9 mouse cellular contexts compared by ENCODE assay signal in genomic region chr19:21563789-21564460, GRCm38 (mm10).
A peak's percentile ranks its signal among the peaks of the same experiment; 100 is the strongest.
DNase-seq lines count a peak whose midpoint lies in the region; ATAC-seq and TF ChIP-seq lines count a peak whose summit lies in the region.
"Had no signal": no experiment of that assay in that cellular context is flagged by ENCODE, and none has a peak within 500 bp of the region (broad histone marks: within the 10 kb centered on the region; RNA-seq: fewer than 3 reads in every experiment).

No protein-coding gene starts in this region.

- peak overlapping the region; percentile 32; the same call in 1 of the 2 replicates for H3K9ac ChIP-seq in embryonic facial prominence, embryonic 14.5 days (ENCODE audit: low read depth, low read length)
- H3K9ac ChIP-seq in kidney, embryonic 16.5 days (replicated peaks; ENCODE audit: low read length): peak overlapping the region; percentile 51; the same call in 1 of the 2 replicates
- no peak overlapping the region for H3K9ac ChIP-seq in liver, embryonic 13.5 days
- no peak overlapping the region for H3K9ac ChIP-seq in neural tube, embryonic 12.5 days
- no peak overlapping the region for H3K9ac ChIP-seq in stomach, postnatal 0 days (ENCODE audit: low read length)
- H3K9ac ChIP-seq: embryonic facial prominence, embryonic 15.5 days had no signal

- H3K4me3 ChIP-seq in C2C12 (ENCODE audit: insufficient read depth, poor library complexity, severe bottlenecking): no peak overlapping the region
- no peak overlapping the region for H3K4me3 ChIP-seq in embryonic facial prominence, embryonic 14.5 days (ENCODE audit: low read depth, low read length)
- H3K4me3 ChIP-seq in heart, embryonic 10.5 days: peak overlapping the region; percentile 3; the same call in 1 of the 2 replicates
- no peak overlapping the region for H3K4me3 ChIP-seq in kidney, embryonic 16.5 days (ENCODE audit: low read length)
- no peak overlapping the region for H3K4me3 ChIP-seq in liver, embryonic 13.5 days (replicated peaks)
- no peak overlapping the region for H3K4me3 ChIP-seq in neural tube, embryonic 12.5 days
- H3K4me3 ChIP-seq in stomach, postnatal 0 days (ENCODE audit: low read depth, low read length): no peak overlapping the region
- H3K4me3 ChIP-seq: embryonic facial prominence, embryonic 15.5 days had no signal

- TF ChIP-seq EP300 in stomach, postnatal 0 days (optimal IDR thresholded peaks at IDR 0.05): no peak

- H3K27me3 ChIP-seq in C2C12 (ENCODE audit: control insufficient read depth, insufficient read depth, insufficient read length): no peaks in the 10 kb centered on the region
- no peaks in the 10 kb centered on the region for H3K27me3 ChIP-seq in embryonic facial prominence, embryonic 14.5 days (replicated peaks; ENCODE audit: control insufficient read depth, insufficient read depth, low read length)
- no peaks in the 10 kb centered on the region for H3K27me3 ChIP-seq in heart, embryonic 10.5 days (ENCODE audit: insufficient read depth, poor library complexity, severe bottlenecking)
- H3K27me3 ChIP-seq in kidney, embryonic 16.5 days (ENCODE audit: insufficient read depth, low read length): no peaks in the 10 kb centered on the region
- no peaks in the 10 kb centered on the region for H3K27me3 ChIP-seq in liver, embryonic 13.5 days
- no peaks in the 10 kb centered on the region for H3K27me3 ChIP-seq in neural tube, embryonic 12.5 days (replicated peaks)
- no peaks in the 10 kb centered on the region for H3K27me3 ChIP-seq in stomach, postnatal 0 days (ENCODE audit: control insufficient read depth, insufficient read depth, low read length)
- H3K27me3 ChIP-seq: embryonic facial prominence, embryonic 15.5 days had no signal

- H3ac ChIP-seq in C2C12 (ENCODE audit: control insufficient read depth, insufficient read length, low read depth): no peak overlapping the region

- 0 out of 2 replicates have a peak, but pooled peaks cover 2% of the 10 kb centered on the region for H3K4me1 ChIP-seq in embryonic facial prominence, embryonic 14.5 days (ENCODE audit: control insufficient read depth, insufficient read depth, low read length)
- no peaks in the 10 kb centered on the region for H3K4me1 ChIP-seq in heart, embryonic 10.5 days
- no peaks in the 10 kb centered on the region for H3K4me1 ChIP-seq in kidney, embryonic 16.5 days (ENCODE audit: insufficient read depth, low read length)
- H3K4me1 ChIP-seq in liver, embryonic 13.5 days (replicated peaks): peaks cover 17% of the 10 kb centered on the region
- no peaks in the 10 kb centered on the region for H3K4me1 ChIP-seq in neural tube, embryonic 12.5 days
- no peaks in the 10 kb centered on the region for H3K4me1 ChIP-seq in stomach, postnatal 0 days (replicated peaks; ENCODE audit: control insufficient read depth, insufficient read depth)

- no peaks in the 10 kb centered on the region for H3K9me3 ChIP-seq in embryonic facial prominence, embryonic 14.5 days (ENCODE audit: control insufficient read depth, low read length)
- H3K9me3 ChIP-seq in heart, embryonic 10.5 days: no peaks in the 10 kb centered on the region
- H3K9me3 ChIP-seq in kidney, embryonic 16.5 days (ENCODE audit: low read length): no peaks in the 10 kb centered on the region
- H3K9me3 ChIP-seq in liver, embryonic 13.5 days (replicated peaks): no peaks in the 10 kb centered on the region
- no peaks in the 10 kb centered on the region for H3K9me3 ChIP-seq in neural tube, embryonic 12.5 days
- H3K9me3 ChIP-seq in stomach, postnatal 0 days (ENCODE audit: control insufficient read depth, low read length): no peaks in the 10 kb centered on the region
- H3K9me3 ChIP-seq: embryonic facial prominence, embryonic 15.5 days had no signal

- H3K27ac ChIP-seq in embryonic facial prominence, embryonic 14.5 days (replicated peaks; ENCODE audit: low read depth, low read length): no peak overlapping the region
- H3K27ac ChIP-seq in heart, embryonic 10.5 days: no peak overlapping the region
- no peak overlapping the region for H3K27ac ChIP-seq in kidney, embryonic 16.5 days (ENCODE audit: low read length)
- no peak overlapping the region for H3K27ac ChIP-seq in liver, embryonic 13.5 days
- H3K27ac ChIP-seq in neural tube, embryonic 12.5 days: no peak overlapping the region
- no peak overlapping the region for H3K27ac ChIP-seq in stomach, postnatal 0 days (replicated peaks)
- H3K27ac ChIP-seq: embryonic facial prominence, embryonic 15.5 days had no signal

- peak; percentile 63 for TF ChIP-seq CTCF in C2C12 (IDR thresholded peaks at IDR 0.05; ENCODE audit: control insufficient read depth, insufficient read depth, insufficient read length)
- peak; percentile 96 for TF ChIP-seq CTCF in stomach, postnatal 0 days (IDR thresholded peaks at IDR 0.05; ENCODE audit: low read depth)

- peak; percentile 46 to 54 for DNase-seq in adrenal gland, postnatal 4 days (ENCODE audit: low spot score in 2 of 2)
- DNase-seq in embryonic facial prominence, embryonic 14.5 days (ENCODE audit: low spot score): peak; percentile 85
- DNase-seq in heart, embryonic 10.5 days (ENCODE audit: low spot score): no peak
- DNase-seq in liver, embryonic 13.5 days: peak; percentile 32
- peak; percentile 75 for DNase-seq in stomach, postnatal 0 days (ENCODE audit: low spot score)

- no peaks in the 10 kb centered on the region for H3K79me2 ChIP-seq in C2C12 (ENCODE audit: control insufficient read depth, insufficient read depth)

- WGBS in embryonic facial prominence, embryonic 14.5 days: 27% methylated on average over 11 of the region's 11 CpGs
- WGBS in heart, embryonic 10.5 days: 29% methylated on average over 11 of the region's 11 CpGs
- 30% methylated on average over 11 of the region's 11 CpGs for WGBS in kidney, embryonic 16.5 days
- WGBS in liver, embryonic 13.5 days (ENCODE audit: insufficient replicate concordance): 22% methylated on average over 11 of the region's 11 CpGs
- 27% methylated on average over 11 of the region's 11 CpGs for WGBS in neural tube, embryonic 12.5 days
- 20% methylated on average over 11 of the region's 11 CpGs for WGBS in stomach, postnatal 0 days

- H3K4me2 ChIP-seq in embryonic facial prominence, embryonic 14.5 days (ENCODE audit: low read depth, low read length): no peak overlapping the region; the same call in 1 of the 2 replicates
- no peak overlapping the region for H3K4me2 ChIP-seq in kidney, embryonic 16.5 days (replicated peaks; ENCODE audit: low read depth, low read length)
- no peak overlapping the region for H3K4me2 ChIP-seq in liver, embryonic 13.5 days
- no peak overlapping the region for H3K4me2 ChIP-seq in neural tube, embryonic 12.5 days (replicated peaks)
- no peak overlapping the region for H3K4me2 ChIP-seq in stomach, postnatal 0 days (replicated peaks; ENCODE audit: low read depth)
- H3K4me2 ChIP-seq: embryonic facial prominence, embryonic 15.5 days had no signal

- ATAC-seq in embryonic facial prominence, embryonic 14.5 days (ENCODE audit: low read depth): peak; percentile 84
- peak; percentile 65; the same call in 1 of the 2 replicates for ATAC-seq in kidney, embryonic 16.5 days (ENCODE audit: low FRiP score, low TSS enrichment)
- ATAC-seq in liver, embryonic 13.5 days (ENCODE audit: low read depth): no peak
- ATAC-seq in neural tube, embryonic 12.5 days (ENCODE audit: low FRiP score, low read depth): peak; percentile 82
- ATAC-seq in stomach, postnatal 0 days (ENCODE audit: low FRiP score, low TSS enrichment): peak; percentile 60; the same call in 1 of the 2 replicates

- H3K36me3 ChIP-seq in C2C12 (ENCODE audit: control insufficient read depth, insufficient read depth): no peaks in the 10 kb centered on the region
- H3K36me3 ChIP-seq in embryonic facial prominence, embryonic 14.5 days (ENCODE audit: control insufficient read depth, insufficient read depth, low read length): no peaks in the 10 kb centered on the region
- no peaks in the 10 kb centered on the region for H3K36me3 ChIP-seq in heart, embryonic 10.5 days
- no peaks in the 10 kb centered on the region for H3K36me3 ChIP-seq in kidney, embryonic 16.5 days (ENCODE audit: insufficient read depth, low read length)
- no peaks in the 10 kb centered on the region for H3K36me3 ChIP-seq in liver, embryonic 13.5 days
- no peaks in the 10 kb centered on the region for H3K36me3 ChIP-seq in neural tube, embryonic 12.5 days
- no peaks in the 10 kb centered on the region for H3K36me3 ChIP-seq in stomach, postnatal 0 days (ENCODE audit: control insufficient read depth, insufficient read depth, low read length)
- H3K36me3 ChIP-seq: embryonic facial prominence, embryonic 15.5 days had no signal

- no peaks in the 10 kb centered on the region for H3K79me3 ChIP-seq in C2C12 (ENCODE audit: low read depth)

TF ChIP-seq in C2C12, 6 proteins besides CTCF, POLR2A, EP300 and RAD21:
- TF ChIP-seq CEBPB (IDR thresholded peaks at IDR 0.05; ENCODE audit: low read depth) (no peak), MAX (IDR thresholded peaks at IDR 0.05) (peak; percentile 49)

Comparison
In these comparisons a context has a peak if more than half of its experiments do, and no peak if none do; other contexts are left out.
1. H3K9ac ChIP-seq: peak in embryonic facial prominence, embryonic 14.5 days (single experiment) and kidney, embryonic 16.5 days (single experiment); none in liver, embryonic 13.5 days (single experiment), neural tube, embryonic 12.5 days (single experiment) and stomach, postnatal 0 days (single experiment).